Mouse (Mus musculus) hindbrain, postnatal 0 days (tissue): ENCODE measurements around the gene Fbxo39. TPM values are rescaled to one million over a fixed set of nuclear protein-coding genes. Genes with fewer than 3 reads are reported as not detected.

Experiments
- ATAC-seq: fragments of 200-750 bp; cut with Nextera tagmentation; 2 replicates; pipeline ENCODE4 v1.8.0; 2017; ENCODE audit warnings: mild to moderate bottlenecking, moderate TSS enrichment, moderate library complexity
- DNase-seq: peaks from one replicate; pipeline ENCODE4 v3.0.0-alpha.2; 2015; ENCODE audit warnings: low spot score
- H3K27ac ChIP-seq: fragments of 300-500 bp; sonication (generic); 2 replicates; pipeline ENCODE4 v1.5.1; 2014; ENCODE audit warnings: mild to moderate bottlenecking
- H3K27me3 ChIP-seq: fragments of 300-500 bp; sonication (generic); 2 replicates; pipeline ENCODE4 v1.6.1; 2014; ENCODE audit warnings: low read length, mixed read lengths; ENCODE audit not compliant: insufficient read depth
- H3K36me3 ChIP-seq: fragments of 300-500 bp; sonication (generic); 2 replicates; pipeline ENCODE4 v1.6.1; 2014; ENCODE audit warnings: low read length, mixed read lengths; ENCODE audit not compliant: insufficient read depth
- H3K4me1 ChIP-seq: fragments of 300-500 bp; sonication (generic); 2 replicates; pipeline ENCODE4 v1.6.1; 2014; ENCODE audit warnings: antibody characterized with exemption, low read length, mixed read lengths; ENCODE audit not compliant: insufficient read depth
- H3K4me2 ChIP-seq: fragments of 300-500 bp; sonication (generic); 2 replicates; pipeline ENCODE4 v1.6.1; 2014; ENCODE audit warnings: low read depth, mild to moderate bottlenecking, low read length, moderate library complexity, mixed read lengths
- H3K4me3 ChIP-seq: fragments of 300-500 bp; sonication (generic); 2 replicates; pipeline ENCODE4 v1.5.1; 2014; ENCODE audit warnings: low read length
- H3K9ac ChIP-seq: fragments of 300-500 bp; sonication (generic); replicated peaks from 2 replicates; pipeline ENCODE4 v1.6.1; 2014; ENCODE audit warnings: mild to moderate bottlenecking, low read length, moderate library complexity, mixed read lengths
- H3K9me3 ChIP-seq: fragments of 300-500 bp; sonication (generic); 2 replicates; pipeline ENCODE4 v1.6.1; 2016; ENCODE audit warnings: low read length, mixed read lengths
- CTCF ChIP-seq: IDR thresholded peaks from 2 replicates; pipeline ENCODE4 v1.5.1; 2016; ENCODE audit warnings: antibody characterized with exemption, control low read depth, low read depth
- WGBS: fragments of 180-500 bp; shearing (Covaris S2); extraction: QIAGEN DNeasy Blood & Tissue Kit; methylation state at CpG from one replicate; pipeline ENCODE4 v1.1.7; 2014; 5-methylcytosine and 5-hydroxymethylcytosine counted together
- polyA plus RNA-seq: library from polyadenylated mRNA; unstranded; fragments of >200 nt; fragmentation: Nextera tagmentation; extraction: Ambion mirVana; gene quantifications from 2 replicates; pipeline ENCODE4 v1.2.1, GENCODE M21; 2015
- total RNA-seq: library from RNA; depleted of rRNA; stranded (reverse); fragments of >200 nt; gene quantifications from 2 replicates; pipeline ENCODE4 v1.2.3, GENCODE M21; 2014

The Fbxo39 gene
- total and polyA plus RNA-seq, 2 experiments from 2014 or later: 0.42 TPM; not detected in 1

- TF ChIP-seq CTCF: no peak
- Histone ChIP-seq H3K36me3 (no peaks in the 10 kb centered on the region), H3K9ac (no peak overlapping the region), H3K27me3 (no peaks in the 10 kb centered on the region), H3K27ac (no peak overlapping the region), H3K4me3 (no peak overlapping the region), H3K4me2 (no peak overlapping the region), H3K9me3 (no peaks in the 10 kb centered on the region), H3K4me1 (no peaks in the 10 kb centered on the region)
- DNase-seq (no peak), ATAC-seq (no peak)
- 67% methylated on average over 10 of the region's 10 CpGs for WGBS
Observed at GRCm38 (mm10) chr11:72348563-72348962, 34.3 kb downstream of the Fbxo39 start.

GRCm38 (mm10) chr11:72349016-72349415, 34.8 kb downstream of the Fbxo39 start:
- Histone ChIP-seq H3K36me3 (no peaks in the 10 kb centered on the region), H3K4me3 (no peak overlapping the region), H3K4me1 (no peaks in the 10 kb centered on the region), H3K4me2 (no peak overlapping the region), H3K27ac (no peak overlapping the region), H3K9me3 (no peaks in the 10 kb centered on the region), H3K9ac (no peak overlapping the region), H3K27me3 (no peaks in the 10 kb centered on the region)
- DNase-seq: no peak
- 51% methylated on average over 8 of the region's 8 CpGs for WGBS
- ATAC-seq: no peak
- TF ChIP-seq CTCF: no peak

GRCm38 (mm10) chr11:72349652-72350051, 35.4 kb downstream of the Fbxo39 start:
- no peaks in the 10 kb centered on the region for H3K36me3 ChIP-seq
- 80% methylated on average over 4 of the region's 4 CpGs for WGBS
- no peak overlapping the region for H3K27ac ChIP-seq
- no peaks in the 10 kb centered on the region for H3K27me3 ChIP-seq
- ATAC-seq: no peak
- H3K4me1 ChIP-seq: no peaks in the 10 kb centered on the region
- no peak overlapping the region for H3K9ac ChIP-seq
- H3K4me2 ChIP-seq: no peak overlapping the region
- no peaks in the 10 kb centered on the region for H3K9me3 ChIP-seq
- H3K4me3 ChIP-seq: no peak overlapping the region
- no peak for DNase-seq
- TF ChIP-seq CTCF: no peak

- Histone ChIP-seq H3K4me1 (no peaks in the 10 kb centered on the region), H3K9ac (no peak overlapping the region), H3K4me3 (no peak overlapping the region), H3K27ac (no peak overlapping the region), H3K27me3 (no peaks in the 10 kb centered on the region), H3K9me3 (no peaks in the 10 kb centered on the region), H3K4me2 (no peak overlapping the region), H3K36me3 (no peaks in the 10 kb centered on the region)
- WGBS: 74% methylated on average over 1 of the region's 1 CpGs
- ATAC-seq (no peak), DNase-seq (no peak)
- no peak for TF ChIP-seq CTCF
Observed at GRCm38 (mm10) chr11:72352272-72352671, 38.0 kb downstream of the Fbxo39 start.

- no peaks in the 10 kb centered on the region for H3K27me3 ChIP-seq
- no peaks in the 10 kb centered on the region for H3K9me3 ChIP-seq
- no peak overlapping the region for H3K4me2 ChIP-seq
- no peaks in the 10 kb centered on the region for H3K4me1 ChIP-seq
- H3K9ac ChIP-seq: no peak overlapping the region
- DNase-seq: no peak
- H3K27ac ChIP-seq: no peak overlapping the region
- H3K36me3 ChIP-seq: no peaks in the 10 kb centered on the region
- ATAC-seq: no peak
- TF ChIP-seq CTCF: no peak
- no peak overlapping the region for H3K4me3 ChIP-seq
- 79% methylated on average over 3 of the region's 3 CpGs for WGBS
Observed at GRCm38 (mm10) chr11:72353186-72353585, 38.9 kb downstream of the Fbxo39 start.

GRCm38 (mm10) chr11:72354971-72355728, 40.9 kb downstream of the Fbxo39 start:
- Histone ChIP-seq H3K36me3 (no peaks in the 10 kb centered on the region), H3K4me3 (no peak overlapping the region), H3K9ac (no peak overlapping the region), H3K4me2 (peak overlapping the region; percentile 28; the same call in 1 of the 2 replicates), H3K27ac (no peak overlapping the region), H3K4me1 (no peaks in the 10 kb centered on the region), H3K9me3 (no peaks in the 10 kb centered on the region), H3K27me3 (no peaks in the 10 kb centered on the region)
- WGBS: 26% methylated on average over 20 of the region's 20 CpGs
- TF ChIP-seq CTCF: peak; percentile 91
- DNase-seq (peak; percentile 81), ATAC-seq (no peak)
